Mouse (Mus musculus) adrenal gland, adult 10 weeks (tissue): ENCODE data around the gene Snx6. TPM values are rescaled to one million over a fixed set of nuclear protein-coding genes. Genes with fewer than 3 reads are reported as not detected.

Experiments
- polyA plus RNA-seq: library from polyadenylated mRNA; stranded (reverse); fragments of 350-450 nt; fragmentation: Illumina TruSeq; extraction: RNeasy Lipid Tissue Mini Kit (QIAGEN cat#74804); gene quantifications from one replicate; pipeline ENCODE4 v1.2.3, GENCODE M21; 2014; ENCODE audit warnings: low read depth, low replicate concordance

The Snx6 gene
- 180 TPM for polyA plus RNA-seq

GRCm38 (mm10) chr12:54795153-54795998, at the start of gene Snx6:
Gene Snx6, minus strand, starts transcription at chr12:54795703.

Other genes with a start within 250 kb of the Snx6 start
- 334 TPM for gene Sptssa, start 139.1 kb downstream of the Snx6 start, polyA plus RNA-seq
- 104 TPM for gene Eapp, start 99.8 kb downstream of the Snx6 start, polyA plus RNA-seq
- 644 TPM for gene Cfl2, start 67.2 kb upstream of the Snx6 start, polyA plus RNA-seq
- gene Gm20403, start 190.8 kb upstream of the Snx6 start, polyA plus RNA-seq: not detected
- gene Baz1a, start 218.6 kb upstream of the Snx6 start, polyA plus RNA-seq: 17.9 TPM